Mouse (Mus musculus) CH12.LX (cell line): Measurements from ENCODE around the gene Klhl20.

Source experiments
- CTCF ChIP-seq, 2 experiments: IDR thresholded peaks in 1 of 2; conservative IDR thresholded peaks in 1 of 2; 2 replicates each; pipeline ENCODE4 v1.5.1; 2011 to 2012; ENCODE audit warnings: low read depth in 2 of 2, low read length in 2 of 2, improper control_type of control experiment in 1 of 2, inconsistent platforms in 1 of 2, mild to moderate bottlenecking in 1 of 2, moderate library complexity in 1 of 2
- ELF1 ChIP-seq: IDR thresholded peaks from 2 replicates; pipeline ENCODE4 v1.6.1; 2014; ENCODE audit warnings: low read depth, mild to moderate bottlenecking, inconsistent platforms, low read length, improper control_type of control experiment
- JUND ChIP-seq: conservative IDR thresholded peaks from 2 replicates; pipeline ENCODE4 v1.6.1; 2011; ENCODE audit warnings: low read depth, low read length, improper control_type of control experiment
- MAX ChIP-seq: IDR thresholded peaks from 2 replicates; pipeline ENCODE4 v1.6.1; 2011; ENCODE audit warnings: low read length, improper control_type of control experiment
- MAZ ChIP-seq: IDR thresholded peaks from 2 replicates; pipeline ENCODE4 v1.6.1; 2012; ENCODE audit warnings: low read depth, mild to moderate bottlenecking, inconsistent platforms, low read length, improper control_type of control experiment, moderate library complexity
- TCF12 ChIP-seq: IDR thresholded peaks from 2 replicates; pipeline ENCODE4 v1.6.1; 2014; ENCODE audit warnings: low read depth, mild to moderate bottlenecking, inconsistent platforms, low read length, improper control_type of control experiment
- ZC3H11A ChIP-seq: IDR thresholded peaks from 2 replicates; pipeline ENCODE4 v1.6.1; 2012; ENCODE audit warnings: low read depth, mild to moderate bottlenecking, inconsistent platforms, low read length, improper control_type of control experiment
- ZMIZ1 ChIP-seq: IDR thresholded peaks from 2 replicates; pipeline ENCODE4 v1.6.1; 2012; ENCODE audit warnings: low read depth, mild to moderate bottlenecking, inconsistent platforms, low read length, improper control_type of control experiment
- ZNF384 ChIP-seq: IDR thresholded peaks from 2 replicates; pipeline ENCODE4 v1.6.1; 2012; ENCODE audit warnings: low read depth, low read length, improper control_type of control experiment, inconsistent platforms

DNA sequence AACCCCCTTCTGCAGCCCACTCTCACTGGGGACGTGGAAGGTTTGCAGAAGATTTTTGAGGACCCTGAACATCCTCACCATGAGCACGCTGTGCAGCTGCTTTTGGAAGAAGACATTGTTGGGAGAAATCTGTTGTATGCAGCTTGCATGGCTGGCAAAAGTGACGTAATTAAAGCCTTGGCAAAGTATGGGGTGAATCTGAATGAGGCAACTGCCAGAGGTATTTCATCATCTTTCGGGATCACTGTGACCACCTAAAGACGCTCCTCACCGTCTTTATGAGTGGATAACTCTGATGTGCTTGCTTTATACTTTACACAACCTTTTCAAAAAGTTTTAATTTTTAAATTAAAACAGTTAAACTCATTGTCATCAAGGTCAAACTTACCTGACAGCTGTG lies 19.8 kb upstream of the Klhl20 start:
- TF ChIP-seq ZNF384 (no peak), CTCF (conservative IDR thresholded peaks at IDR 0.05 in 1 of 2, IDR thresholded peaks at IDR 0.05 in 1 of 2; ENCODE audit: low read depth in 2 of 2, low read length in 2 of 2) (no peak), JUND (no peak), ZC3H11A (no peak), MAZ (no peak), ELF1 (no peak), ZMIZ1 (no peak), TCF12 (no peak), MAX (no peak)
